Mouse (Mus musculus) hindlimb bud, embryonic 11.5 days (tissue): ENCODE results near the gene Ppp1r15b.

Experiments
- DNase-seq: peaks from one replicate; pipeline ENCODE4 v3.0.0-alpha.2; 2012; ENCODE audit warnings: low read depth, low spot score; ENCODE audit errors: extremely low spot score

The Ppp1r15b gene

GRCm38 (mm10) chr1:133119931-133120712 lies 10.8 kb upstream of the Ppp1r15b start:
- DNase-seq, result no peak

- no peak for DNase-seq
Measured at GRCm38 (mm10) chr1:133121246-133121645, 9.7 kb upstream of the Ppp1r15b start.

DNA sequence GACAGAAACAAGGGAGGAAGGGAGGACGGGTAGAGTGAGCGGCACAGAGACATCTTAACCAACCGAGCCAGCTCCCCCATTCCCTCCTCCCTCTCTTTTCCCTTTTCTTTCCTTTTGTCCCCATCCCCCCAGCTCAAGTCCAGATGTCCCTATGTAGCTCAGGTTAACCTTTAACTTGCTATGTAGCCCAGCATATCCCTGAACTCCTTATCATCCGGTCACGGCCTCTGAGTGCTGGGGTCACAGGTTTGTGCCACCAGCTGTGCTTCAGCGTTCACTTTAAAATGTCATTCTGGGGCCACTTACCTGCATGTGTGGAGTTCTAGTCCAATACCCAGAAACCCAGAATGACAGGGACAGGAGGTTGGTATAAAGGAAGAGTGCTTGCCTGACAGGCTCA lies 6.8 kb upstream of the Ppp1r15b start:
- no peak for DNase-seq

GRCm38 (mm10) chr1:133125640-133126364 lies 5.1 kb upstream of the Ppp1r15b start:
- DNase-seq, result no peak

GRCm38 (mm10) chr1:133126365-133126740 lies 4.6 kb upstream of the Ppp1r15b start:
- DNase-seq, result no peak

- no peak for DNase-seq
Measured at GRCm38 (mm10) chr1:133127328-133127727, 3.6 kb upstream of the Ppp1r15b start.

DNA sequence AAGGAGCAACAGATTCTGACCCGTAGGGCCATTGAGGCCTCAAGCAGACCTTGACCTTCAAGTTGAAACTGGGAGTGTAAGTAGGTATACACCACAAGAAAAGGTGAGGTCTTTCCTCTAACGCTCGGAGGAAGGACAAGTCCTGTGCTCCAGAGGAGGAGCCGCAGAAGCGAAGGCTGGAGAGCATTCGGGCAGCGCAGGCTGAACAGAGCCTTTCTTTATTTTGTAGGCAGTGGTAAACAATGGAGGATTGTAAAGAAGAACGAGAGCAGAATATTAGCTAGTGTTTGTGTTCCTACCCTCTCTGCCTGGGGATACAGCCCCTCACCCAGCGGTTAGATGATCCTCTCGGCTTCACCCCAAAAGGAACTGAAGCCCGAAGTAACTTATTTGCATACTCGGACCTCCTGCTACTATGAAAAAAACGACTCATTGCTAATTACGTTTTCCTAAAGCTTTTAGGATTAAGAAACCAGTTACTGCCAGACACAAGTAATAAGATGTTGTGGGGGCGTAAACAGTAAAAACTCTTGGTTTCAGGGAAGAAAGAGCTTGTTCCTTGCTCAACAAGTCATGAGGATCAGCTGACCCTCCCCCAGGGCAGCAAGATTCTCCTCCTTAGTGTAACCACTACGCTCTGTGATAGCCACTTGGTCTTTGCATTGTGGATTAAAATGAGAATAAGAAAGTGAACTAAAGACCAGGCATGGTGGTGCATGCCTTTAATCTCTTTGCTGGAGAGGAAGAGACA lies 1.3 kb upstream of the Ppp1r15b start:
- no peak for DNase-seq

- DNase-seq, result no peak
Measured at GRCm38 (mm10) chr1:133131561-133131905, 590 bp downstream of the Ppp1r15b start.

DNA sequence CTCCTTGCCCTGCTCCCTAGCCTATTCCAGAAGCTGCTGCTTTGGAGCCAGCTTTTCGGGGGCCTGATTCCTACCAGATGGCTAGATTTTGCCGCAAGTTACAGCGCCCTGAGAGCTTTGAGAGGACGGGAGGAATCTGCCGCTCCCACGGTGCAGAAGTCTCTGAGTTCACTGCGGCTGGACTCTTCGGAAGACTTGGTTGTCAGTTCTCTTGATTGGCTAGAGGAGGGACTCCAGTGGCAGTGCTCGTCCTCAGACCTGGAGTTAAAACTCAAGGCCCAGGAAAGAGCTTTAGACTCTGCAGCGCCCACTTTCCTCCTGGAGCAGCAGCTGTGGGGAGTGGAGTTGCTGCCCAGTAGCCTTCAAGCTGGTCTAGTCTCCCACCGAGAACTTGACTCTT lies 993 bp downstream of the Ppp1r15b start:
- DNase-seq, result no peak

GRCm38 (mm10) chr1:133132388-133133326 lies 1.7 kb downstream of the Ppp1r15b start:
- DNase-seq, result no peak

DNA sequence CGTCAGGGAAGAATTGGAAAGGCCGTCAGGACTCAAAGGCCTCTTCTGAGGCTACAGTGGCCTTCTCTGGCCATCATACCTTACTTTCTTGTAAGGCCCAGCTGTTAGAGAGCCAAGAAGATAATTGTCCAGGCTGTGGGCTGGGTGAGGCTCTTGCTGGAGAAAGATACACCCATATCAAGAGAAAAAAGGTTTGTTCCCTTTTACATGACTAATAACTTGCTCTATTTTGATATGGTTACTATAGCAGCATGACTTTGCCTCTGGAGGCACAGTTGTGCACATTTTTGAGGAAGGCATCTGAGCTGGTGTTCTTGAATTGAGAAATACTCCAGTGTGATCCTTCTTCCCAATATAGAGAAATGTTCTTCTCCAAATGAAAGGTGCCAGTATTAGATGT lies 2.5 kb downstream of the Ppp1r15b start:
- DNase-seq, result no peak

- no peak for DNase-seq
Measured at GRCm38 (mm10) chr1:133134071-133134470, 3.1 kb downstream of the Ppp1r15b start.

DNA sequence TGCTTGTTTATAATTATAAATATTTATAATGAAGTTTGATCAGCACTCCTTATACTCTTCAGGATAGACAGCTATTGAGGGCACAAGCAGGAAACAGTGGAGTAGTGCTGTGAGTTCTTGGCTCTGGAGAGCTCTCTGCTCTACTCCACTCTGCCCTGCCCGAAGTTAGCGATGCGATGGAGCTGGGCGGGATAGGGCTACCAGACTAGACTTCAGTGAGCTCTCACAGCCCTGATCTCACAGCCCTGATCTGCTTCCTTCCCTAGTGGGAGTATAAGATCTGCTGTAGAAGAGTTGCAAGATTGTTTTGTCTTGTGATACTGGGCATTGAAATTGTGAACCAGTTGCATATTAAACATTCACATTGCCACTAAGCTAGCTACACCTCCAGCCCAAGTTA lies 3.9 kb downstream of the Ppp1r15b start:
- DNase-seq, result no peak

DNA sequence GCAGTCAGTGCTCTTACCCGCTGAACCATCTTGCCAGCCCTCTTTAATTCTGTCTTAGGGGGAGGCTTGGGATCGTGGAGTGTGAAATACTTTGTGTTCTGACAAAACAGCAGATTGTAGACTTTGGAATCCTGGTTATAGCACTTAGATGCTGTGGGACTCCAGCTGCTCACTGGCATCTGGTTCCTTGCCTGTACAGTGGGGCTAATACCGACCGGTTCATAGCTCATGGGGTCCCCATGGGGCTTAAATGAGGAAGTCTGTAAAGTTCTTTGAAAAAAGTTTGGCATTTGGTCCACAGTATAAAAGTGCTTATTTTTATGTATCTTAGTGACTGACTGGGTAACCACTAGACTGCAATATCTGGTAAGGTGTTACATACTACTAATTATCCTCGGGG lies 4.9 kb downstream of the Ppp1r15b start:
- DNase-seq, result no peak

GRCm38 (mm10) chr1:133138401-133138800 lies 7.5 kb downstream of the Ppp1r15b start:
- DNase-seq, result no peak

- no peak for DNase-seq
Measured at GRCm38 (mm10) chr1:133146014-133147009, 15.4 kb downstream of the Ppp1r15b start.

GRCm38 (mm10) chr1:133147324-133147723 lies 16.4 kb downstream of the Ppp1r15b start:
- no peak for DNase-seq

DNA sequence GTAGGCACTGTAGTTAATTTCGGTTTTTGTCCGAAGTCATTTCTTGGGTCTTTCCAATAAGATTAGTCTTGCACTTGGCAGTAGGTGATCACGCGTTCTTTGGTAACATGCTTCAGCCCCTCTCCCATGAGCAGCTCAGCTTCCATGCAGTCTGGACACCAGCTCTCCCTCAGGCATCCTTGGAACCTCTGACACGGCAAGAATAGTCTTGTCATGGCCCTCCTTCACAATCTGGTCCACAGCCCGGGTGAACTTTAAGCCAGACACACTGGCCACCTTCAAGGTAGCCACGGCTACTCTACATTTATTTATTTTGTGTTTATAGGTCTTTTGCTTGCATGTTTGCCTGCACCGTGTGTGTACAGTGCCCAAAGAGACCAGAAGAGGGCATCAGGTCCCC lies 17.2 kb downstream of the Ppp1r15b start:
- no peak for DNase-seq

- no peak for DNase-seq
Measured at GRCm38 (mm10) chr1:133150556-133150955, 19.6 kb downstream of the Ppp1r15b start.

- no peak for DNase-seq
Measured at GRCm38 (mm10) chr1:133152213-133152612, 21.3 kb downstream of the Ppp1r15b start.
